Mouse (Mus musculus) testis, adult 2 months (tissue): ENCODE data around the gene Tmem54. TPM values are rescaled to one million over a fixed set of nuclear protein-coding genes. Genes with fewer than 3 reads are reported as not detected.

ENCODE experiments used
- H3K27ac ChIP-seq: fragments of 200-500 bp; 2 replicates; pipeline ENCODE4 v1.5.1; 2012; ENCODE audit warnings: low read depth, low read length; ENCODE audit not compliant: control insufficient read depth, insufficient read depth
- H3K27me3 ChIP-seq: fragments of 200-500 bp; 2 replicates; pipeline ENCODE4 v1.6.1; 2012; ENCODE audit warnings: mild to moderate bottlenecking, low read length, moderate library complexity; ENCODE audit not compliant: control insufficient read depth, insufficient read depth
- H3K36me3 ChIP-seq: fragments of 200-500 bp; 2 replicates; pipeline ENCODE4 v1.6.1; 2012; ENCODE audit warnings: mild to moderate bottlenecking, low read length; ENCODE audit not compliant: control insufficient read depth, insufficient read depth
- H3K4me1 ChIP-seq: fragments of 200-500 bp; 2 replicates; pipeline ENCODE4 v1.6.1; 2012; ENCODE audit warnings: low read length; ENCODE audit not compliant: control insufficient read depth, insufficient read depth
- H3K4me3 ChIP-seq: fragments of 200-500 bp; 2 replicates; pipeline ENCODE4 v1.5.1; 2012; ENCODE audit warnings: low read depth, mild to moderate bottlenecking, low read length, moderate library complexity, mixed read lengths; ENCODE audit not compliant: control insufficient read depth
- CTCF ChIP-seq: fragments of 200-500 bp; IDR thresholded peaks from 2 replicates; pipeline ENCODE4 v1.5.1; 2012; ENCODE audit warnings: low read depth, mild to moderate bottlenecking, inconsistent platforms, low read length, moderate library complexity; ENCODE audit not compliant: control insufficient read depth, insufficient read depth, insufficient replicate concordance
- POLR2A ChIP-seq: fragments of 200-500 bp; IDR thresholded peaks from 2 replicates; pipeline ENCODE4 v1.6.1; 2012; ENCODE audit warnings: low read depth, mild to moderate bottlenecking, inconsistent platforms, low read length, moderate library complexity; ENCODE audit not compliant: control insufficient read depth
- polyA plus RNA-seq: library from polyadenylated mRNA; depleted of rRNA; stranded (reverse); fragments of >200 nt; gene quantifications from 2 replicates; pipeline ENCODE4 v1.2.3, GENCODE M21; 2012

The Tmem54 gene
- polyA plus RNA-seq, 1 experiment = 0.42 TPM

GRCm38 (mm10) chr4:129113083-129113988 is 8.0 kb downstream of the Tmem54 start:
- Histone ChIP-seq H3K36me3 (no peaks in the 10 kb centered on the region), H3K4me3 (peak overlapping the region; percentile 44), H3K27ac (no peak overlapping the region), H3K4me1 (peaks cover 4% of the 10 kb centered on the region; the same call in 1 of the 2 replicates), H3K27me3 (no peaks in the 10 kb centered on the region)
- TF ChIP-seq CTCF = peak; percentile 93
- no peak for TF ChIP-seq POLR2A

GRCm38 (mm10) chr4:129116703-129117102 is 11.4 kb downstream of the Tmem54 start:
- Histone ChIP-seq H3K4me1 (peaks cover 7% of the 10 kb centered on the region), H3K36me3 (no peaks in the 10 kb centered on the region), H3K27ac (no peak overlapping the region), H3K4me3 (no peak overlapping the region), H3K27me3 (no peaks in the 10 kb centered on the region)
- TF ChIP-seq CTCF (no peak), POLR2A (no peak)

- no peaks in the 10 kb centered on the region for H3K27me3 ChIP-seq
- TF ChIP-seq CTCF (no peak), POLR2A (no peak)
- H3K27ac ChIP-seq = no peak overlapping the region
- H3K36me3 ChIP-seq = no peaks in the 10 kb centered on the region
- peaks cover 3% of the 10 kb centered on the region for H3K4me1 ChIP-seq
- no peak overlapping the region for H3K4me3 ChIP-seq
These were observed 12.6 kb downstream of the Tmem54 start for GRCm38 (mm10) chr4:129117720-129118510.

- TF ChIP-seq CTCF = no peak
- TF ChIP-seq POLR2A = no peak
- H3K36me3 ChIP-seq = no peaks in the 10 kb centered on the region
- no peak overlapping the region for H3K4me3 ChIP-seq
- H3K4me1 ChIP-seq = peaks cover 4% of the 10 kb centered on the region
- H3K27me3 ChIP-seq = no peaks in the 10 kb centered on the region
- no peak overlapping the region for H3K27ac ChIP-seq
These were observed 14.4 kb downstream of the Tmem54 start for GRCm38 (mm10) chr4:129119708-129120107.

GRCm38 (mm10) chr4:129120520-129121445 is 15.4 kb downstream of the Tmem54 start:
- Histone ChIP-seq H3K4me1 (peaks cover 15% of the 10 kb centered on the region), H3K27ac (no peak overlapping the region), H3K4me3 (no peak overlapping the region; the same call in 1 of the 2 replicates), H3K27me3 (no peaks in the 10 kb centered on the region), H3K36me3 (no peaks in the 10 kb centered on the region)
- TF ChIP-seq POLR2A (no peak), CTCF (0 out of 2 replicates have a peak, but pooled peaks have one; percentile 6)

GRCm38 (mm10) chr4:129121569-129122086 is 16.3 kb downstream of the Tmem54 start, which contains the start of gene Hpca:
TSS of gene Hpca (minus strand) at chr4:129122036.
- H3K27ac ChIP-seq = no peak within 1 kb of the TSS
- H3K4me1 ChIP-seq = peaks cover 21% of the 10 kb centered on the region
- H3K4me3 ChIP-seq = no peak within 1 kb of the TSS; the same call in 1 of the 2 replicates
- no peaks in the 10 kb centered on the region for H3K27me3 ChIP-seq
- H3K36me3 ChIP-seq = no peaks in the 10 kb centered on the region
- no peak for TF ChIP-seq CTCF
- no peak for TF ChIP-seq POLR2A

- H3K27ac ChIP-seq = no peak overlapping the region
- H3K27me3 ChIP-seq = no peaks in the 10 kb centered on the region
- TF ChIP-seq CTCF = no peak
- TF ChIP-seq POLR2A = no peak
- no peaks in the 10 kb centered on the region for H3K36me3 ChIP-seq
- peaks cover 21% of the 10 kb centered on the region for H3K4me1 ChIP-seq
- H3K4me3 ChIP-seq = no peak overlapping the region
These were observed 16.8 kb downstream of the Tmem54 start for GRCm38 (mm10) chr4:129122107-129122506.
